Mouse (Mus musculus): Measurements from ENCODE around the gene Il34.

Il34 gene

DNA sequence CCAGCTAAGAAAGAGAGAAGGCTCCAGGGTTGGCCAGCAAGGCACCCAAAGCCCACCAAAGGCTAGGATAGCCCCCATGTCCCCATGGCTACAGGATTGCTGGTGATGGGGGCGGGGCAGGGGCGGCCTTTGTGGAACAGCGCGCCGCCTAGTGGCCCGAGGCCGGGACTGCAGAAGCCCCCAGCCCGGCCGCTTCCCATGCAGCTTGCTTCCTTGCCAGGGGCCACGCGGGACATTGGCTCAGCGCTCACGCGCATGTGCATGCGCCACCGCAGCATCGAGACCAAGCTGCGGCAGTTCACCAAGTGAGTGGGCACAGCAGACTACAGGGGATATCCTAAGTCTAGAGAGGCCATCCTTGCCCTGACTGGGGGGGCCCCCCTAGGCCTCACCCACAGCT is 78.8 kb downstream of the Il34 start:
- DNase-seq, result peak; percentile 76

DNA sequence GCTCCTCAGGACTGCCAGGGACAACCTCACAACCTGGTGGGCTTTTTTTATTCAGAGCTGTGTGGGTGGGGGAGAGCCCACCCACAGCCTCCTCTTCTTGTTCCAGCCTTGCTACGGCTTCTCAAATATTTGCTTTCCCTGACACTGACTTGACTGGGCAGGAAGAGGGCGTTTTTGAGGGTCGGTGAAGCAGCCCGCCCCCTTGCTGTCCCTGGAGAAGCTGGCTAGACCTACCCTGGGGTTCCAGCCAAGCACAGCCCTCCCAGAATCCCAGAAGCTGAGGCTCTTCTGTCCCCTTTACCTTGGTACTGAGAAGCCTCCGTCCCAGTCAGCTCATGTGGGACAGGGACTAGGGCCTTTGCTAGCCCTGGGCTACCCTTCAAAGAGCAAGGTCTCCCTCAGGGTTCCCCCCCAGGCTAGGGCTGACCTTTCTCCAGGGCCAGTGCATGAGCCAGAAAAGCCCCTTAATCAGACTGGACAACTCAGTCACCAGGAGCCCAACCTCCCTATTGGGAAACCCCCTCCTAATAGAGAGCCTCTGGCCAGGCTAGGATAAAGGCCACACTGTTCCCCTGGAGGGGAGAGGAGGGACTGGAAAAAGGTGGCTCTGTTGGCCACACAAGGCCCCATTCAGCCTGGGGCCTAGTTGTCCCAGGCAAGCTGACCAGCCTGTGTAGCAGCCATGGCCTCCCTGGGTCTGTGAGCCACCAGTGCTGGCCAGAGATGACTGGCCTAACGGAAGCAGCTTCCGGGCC is 80.5 kb downstream of the Il34 start:
- DNase-seq, result no peak

DNA sequence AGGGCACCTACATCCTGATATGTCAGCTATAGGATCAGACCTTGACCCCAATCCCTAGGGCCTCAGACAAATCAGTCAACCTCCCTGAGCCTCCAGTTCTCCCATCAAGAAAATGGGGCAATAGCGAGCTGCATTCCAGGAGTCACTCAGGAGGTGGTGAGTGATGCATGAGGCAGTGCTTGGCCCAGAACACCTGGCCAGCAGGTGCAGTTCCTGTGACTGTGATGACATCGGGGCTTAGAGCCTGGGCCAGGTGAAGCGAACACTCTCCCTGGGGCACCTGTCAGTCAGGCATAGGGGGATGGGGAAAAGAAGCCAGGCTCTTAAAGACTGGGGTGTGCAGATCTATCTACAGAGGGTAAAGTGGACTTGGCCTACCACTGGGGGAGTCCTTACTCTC is 81.2 kb downstream of the Il34 start:
- DNase-seq, result no peak

DNA sequence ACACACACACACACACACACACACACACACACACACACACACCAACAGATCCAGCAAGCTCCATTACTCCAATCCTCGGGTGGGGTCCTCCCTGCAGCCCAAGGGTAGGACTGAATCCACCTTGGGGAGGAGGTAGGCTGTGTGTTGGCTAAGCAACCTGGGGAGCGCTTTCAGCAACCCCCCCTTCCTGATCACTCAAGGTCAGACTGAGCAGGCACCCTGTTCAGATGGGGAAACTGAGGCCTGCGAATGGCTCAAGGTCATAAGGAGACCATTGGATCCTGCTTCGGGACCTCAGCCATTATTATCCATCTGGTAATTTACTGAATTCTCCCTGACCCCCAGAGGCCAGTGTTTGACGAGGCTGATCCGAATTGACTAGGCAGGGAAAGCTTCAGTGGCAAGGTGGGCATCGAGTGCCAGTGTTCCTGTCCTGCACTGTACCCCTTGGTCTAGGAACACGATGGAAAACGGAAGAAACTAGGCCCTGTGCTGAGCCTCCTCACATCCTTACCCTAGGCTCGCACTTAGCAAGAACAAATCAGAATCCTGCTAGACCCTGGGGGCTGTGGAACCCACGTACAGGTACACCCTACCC is 83.2 kb downstream of the Il34 start:
- DNase-seq, result no peak

DNA sequence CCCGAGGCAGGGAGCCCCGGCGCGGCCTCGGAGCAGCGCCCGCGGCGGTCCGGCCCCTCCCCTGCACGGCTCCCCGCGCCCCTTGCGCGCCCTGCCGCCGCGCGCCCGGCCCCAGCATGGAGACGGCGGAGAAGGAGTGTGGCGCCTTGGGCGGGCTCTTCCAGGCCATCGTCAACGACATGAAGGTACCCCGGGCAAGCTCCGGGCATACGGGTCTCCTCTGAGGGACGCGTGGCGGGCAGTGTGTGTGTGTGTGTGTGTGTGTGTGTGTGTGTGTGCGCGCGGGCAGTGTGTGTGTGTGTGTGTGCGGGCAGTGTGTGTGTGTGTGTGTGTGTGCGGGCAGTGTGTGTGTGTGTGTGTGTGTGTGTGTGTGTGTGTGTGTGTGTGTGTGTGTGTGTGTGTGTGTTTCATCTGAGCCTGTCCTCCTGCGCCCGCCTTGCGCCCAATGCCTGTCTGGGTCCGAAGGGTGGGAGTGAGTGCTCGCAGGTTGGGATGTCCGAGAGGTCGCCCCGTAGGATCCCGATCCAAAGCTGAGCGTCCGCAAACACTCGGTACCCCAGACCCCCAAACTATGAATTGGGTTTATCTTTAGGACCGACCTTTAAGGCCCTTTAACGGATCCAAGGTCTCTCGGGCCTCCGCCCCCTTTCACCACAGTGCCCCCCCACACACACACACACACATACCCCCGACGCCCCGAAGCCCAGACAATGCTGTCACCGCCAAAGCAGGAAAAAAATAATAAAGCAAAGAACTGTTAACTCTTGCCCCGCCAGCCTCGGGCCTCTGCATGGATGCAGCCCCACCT is 83.9 kb downstream of the Il34 start:
- DNase-seq, result peak; percentile 47

DNA sequence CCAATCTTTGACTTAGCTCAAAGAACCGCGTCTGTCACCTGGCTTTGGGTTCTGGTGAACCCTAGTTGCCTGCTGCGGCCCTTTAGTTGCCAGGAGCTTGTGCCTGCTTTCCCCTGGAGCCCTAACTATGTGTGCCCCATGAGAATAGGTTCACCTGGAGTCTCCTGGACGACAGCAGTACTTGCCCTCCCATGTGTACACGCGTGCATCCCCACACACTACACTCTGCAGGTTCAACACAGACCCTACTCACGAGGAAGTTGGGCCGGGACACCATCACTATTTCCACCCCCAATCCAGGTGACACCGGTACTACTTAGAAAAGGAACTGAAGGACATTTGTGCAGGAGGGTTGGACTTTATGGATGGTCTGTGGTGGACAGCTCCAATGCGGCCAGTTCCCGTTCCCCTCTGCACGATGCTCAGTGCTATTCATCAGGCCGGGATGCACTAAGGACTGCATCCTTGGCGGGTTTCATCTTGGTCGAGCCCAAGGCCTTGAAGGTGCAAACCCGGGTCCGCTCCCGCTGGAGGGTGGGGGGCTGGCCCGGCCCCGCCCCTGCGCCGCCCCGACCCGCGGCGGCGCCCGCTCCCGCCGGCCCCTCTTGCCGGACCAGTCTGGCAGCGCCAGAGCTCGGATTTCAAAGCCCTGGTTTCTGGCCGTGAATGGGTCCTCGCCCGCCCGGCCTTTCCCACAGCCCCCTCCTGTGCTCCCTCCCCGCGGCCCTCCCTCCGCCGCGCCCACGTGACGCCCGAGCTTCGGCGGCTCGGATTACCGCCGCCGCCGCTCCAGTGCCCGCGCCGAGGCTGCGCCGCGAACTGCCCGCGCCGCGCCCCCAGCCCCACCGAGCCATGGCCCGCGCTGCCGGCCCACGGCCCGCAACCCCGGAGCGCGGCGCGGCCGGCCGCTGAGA is 84.8 kb downstream of the Il34 start, which contains the start of gene Mtss1l:
Gene Mtss1l, plus strand, starts transcription at position 792 of the 914 bp plus-strand sequence.
- peak; percentile 40 for DNase-seq

DNA sequence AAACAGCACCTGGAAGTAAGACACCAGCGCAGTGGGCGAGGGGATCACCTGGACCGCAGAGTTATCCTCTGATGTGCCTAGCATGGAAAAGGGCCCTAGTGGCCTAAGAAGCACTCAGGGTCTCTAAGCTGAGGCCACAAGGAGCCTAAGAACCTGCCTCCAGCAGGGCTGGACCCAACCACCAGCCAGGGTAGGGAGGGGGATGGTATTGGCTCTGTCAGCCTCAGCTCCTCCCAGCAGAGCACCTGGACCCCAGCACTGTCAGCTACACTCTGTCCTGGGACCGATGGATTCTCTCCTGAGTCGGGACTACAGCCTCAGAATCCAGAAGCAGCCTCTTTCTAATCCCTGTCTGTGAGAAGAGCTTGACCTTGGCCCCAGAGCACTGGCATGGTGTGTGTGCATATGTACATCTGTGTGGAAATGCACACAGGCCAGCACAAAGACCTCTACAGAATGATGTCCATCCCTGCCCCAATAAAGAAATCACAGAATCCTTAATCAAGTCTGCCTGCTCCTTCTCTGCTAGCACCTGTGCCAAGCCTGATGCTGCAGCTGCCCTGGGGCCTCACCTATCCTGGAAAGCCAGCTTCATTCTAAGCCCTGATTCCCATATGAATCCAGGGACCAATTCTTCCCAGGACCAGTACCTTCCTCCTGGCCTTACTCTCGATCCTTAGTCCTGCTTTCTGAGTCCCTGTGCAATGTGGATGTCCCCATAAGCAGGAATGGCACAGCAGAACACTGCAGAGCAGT is 85.6 kb downstream of the Il34 start:
- DNase-seq, result no peak

DNA sequence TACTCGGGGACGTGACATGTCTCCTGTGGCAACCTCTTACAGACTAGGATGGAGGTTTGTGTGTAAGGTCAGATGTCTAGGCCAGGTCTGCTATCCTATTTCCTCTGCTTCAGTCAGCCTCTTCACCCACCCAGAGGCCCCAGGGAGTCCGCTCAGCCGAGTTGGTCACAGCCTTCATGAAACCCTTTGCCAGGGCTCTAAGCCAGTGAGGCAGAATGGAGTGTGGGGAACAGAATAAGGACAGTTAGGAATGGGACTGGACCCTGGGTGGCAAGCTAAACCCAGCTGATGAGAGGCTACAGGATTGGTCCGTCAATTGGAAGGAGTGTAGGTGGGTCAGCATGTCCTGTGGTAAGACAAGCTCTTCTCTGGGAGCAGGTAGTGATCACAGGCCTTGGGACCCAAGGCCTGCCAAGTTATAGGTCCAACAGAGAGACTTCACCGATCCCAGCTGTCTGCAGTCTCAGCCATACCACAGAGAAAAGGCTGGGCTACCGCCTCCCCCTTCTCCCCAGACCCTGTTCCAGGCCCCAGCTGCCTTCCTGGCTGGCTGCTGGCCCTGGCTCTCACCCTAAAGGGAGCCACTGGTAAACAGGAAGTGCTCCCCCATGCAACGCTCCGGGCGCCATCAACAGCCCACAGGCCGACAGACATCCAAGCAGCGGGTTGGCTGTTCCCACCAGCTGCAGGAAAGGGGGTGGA is 86.6 kb downstream of the Il34 start:
- peak; percentile 37 for DNase-seq

DNA sequence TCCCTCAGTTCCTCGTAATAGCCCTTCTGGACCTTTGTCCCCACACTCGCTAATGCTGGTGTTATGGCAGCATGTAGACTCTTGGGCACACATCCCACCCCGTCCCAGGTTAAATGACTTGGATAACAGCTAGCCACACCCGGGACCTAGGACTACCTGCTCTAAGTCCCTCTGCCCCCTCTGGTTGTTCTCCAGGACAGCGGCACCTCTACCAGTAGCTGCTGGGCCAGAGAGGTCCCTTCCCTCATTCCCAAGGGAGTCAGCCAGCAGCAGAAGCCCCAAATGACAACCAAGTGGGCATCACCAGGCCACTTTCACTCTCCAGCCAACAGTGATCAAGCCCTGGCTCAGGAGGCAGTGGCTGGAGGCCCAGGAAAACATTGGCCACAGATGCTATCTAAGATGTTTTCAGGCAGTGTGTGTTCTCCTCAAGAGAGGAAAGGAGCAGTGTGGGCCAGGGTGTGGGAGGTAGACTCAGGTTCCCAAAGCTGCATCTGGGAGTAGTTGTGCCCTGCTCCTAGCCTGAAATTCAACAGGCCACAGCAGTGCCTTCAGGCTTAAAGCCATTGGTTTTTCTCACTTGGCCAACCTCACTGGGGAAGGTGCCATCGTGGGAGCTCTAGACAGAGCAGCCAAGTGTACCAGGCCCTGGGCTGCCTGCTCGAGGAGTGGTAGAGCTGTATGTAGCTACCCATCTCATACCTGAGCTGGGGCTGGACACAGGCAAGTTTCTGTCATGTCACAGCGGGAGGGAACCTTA is 87.3 kb downstream of the Il34 start:
- DNase-seq, result no peak

DNA sequence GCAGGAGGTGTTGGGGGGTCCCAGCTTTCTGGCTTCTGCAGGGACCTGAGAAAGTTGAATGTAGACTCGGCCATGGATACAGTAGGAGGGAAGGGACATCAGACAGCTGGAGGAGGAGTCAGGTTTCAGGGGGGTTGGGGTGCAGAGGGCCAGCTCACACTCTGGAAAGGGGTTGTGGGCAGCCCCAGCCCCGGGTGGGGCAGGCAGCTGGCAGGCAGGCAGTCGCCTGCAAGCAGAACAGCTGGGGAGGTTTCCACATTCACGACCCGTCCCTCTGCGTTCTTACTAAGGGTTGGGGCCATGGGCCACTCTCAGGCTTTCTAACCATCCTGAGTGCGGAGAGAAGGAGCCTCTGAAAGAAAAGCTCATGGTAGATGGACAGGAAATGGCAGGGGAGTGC is 88.6 kb downstream of the Il34 start:
- DNase-seq, result no peak

DNA sequence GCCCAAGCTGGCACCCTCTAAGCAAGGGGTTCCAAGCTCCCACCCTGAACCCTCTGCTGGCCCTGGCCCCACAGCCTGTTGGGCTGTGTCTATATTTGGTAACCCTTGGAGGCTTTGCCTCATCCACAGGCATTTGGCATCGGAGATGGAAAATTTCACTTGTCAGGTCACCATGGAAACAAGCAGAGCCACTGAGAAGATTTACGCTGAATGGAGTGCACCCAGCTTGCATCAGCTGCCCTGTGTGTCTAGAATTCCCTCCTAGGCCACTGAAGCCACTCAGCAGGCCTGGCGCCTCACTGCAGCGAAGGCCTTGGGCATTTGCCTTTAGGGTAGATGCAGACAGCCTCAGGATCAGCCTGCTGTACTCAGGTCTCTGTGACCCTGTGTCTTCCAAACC is 89.6 kb downstream of the Il34 start:
- no peak for DNase-seq

DNA sequence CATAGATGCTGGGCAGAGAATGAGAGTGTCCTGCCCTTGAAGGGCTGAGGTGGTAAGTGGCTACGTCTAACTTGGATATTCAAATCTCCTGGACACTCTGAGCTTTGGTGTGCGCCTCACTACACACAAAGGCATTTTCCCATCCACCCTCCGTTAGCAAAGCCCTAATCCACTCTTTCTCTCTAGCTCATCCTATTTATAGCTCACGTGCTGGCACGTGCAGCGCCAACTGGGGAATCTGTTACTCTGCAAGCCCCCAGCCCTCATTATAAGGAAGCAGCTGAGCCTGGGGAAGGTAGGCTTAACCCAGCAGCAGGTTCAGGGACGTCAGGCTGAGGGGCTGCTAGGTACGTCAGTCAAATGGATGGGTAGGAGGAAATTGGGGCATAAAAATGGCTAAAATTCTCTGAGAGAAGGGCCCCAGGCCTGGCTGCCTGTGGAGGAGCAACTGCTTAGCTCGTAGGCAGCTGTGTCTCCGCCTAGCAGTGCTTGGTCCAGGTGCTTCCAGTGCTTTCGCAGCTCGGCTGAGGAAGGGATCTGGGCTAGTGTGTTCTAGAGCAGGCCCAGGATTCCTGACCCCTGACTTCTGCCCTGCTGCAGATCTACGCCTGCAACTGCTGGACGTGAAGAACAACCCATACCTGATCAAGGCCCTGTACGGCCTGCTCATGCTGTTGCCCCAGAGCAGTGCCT is 90.8 kb downstream of the Il34 start:
- DNase-seq, result no peak

DNA sequence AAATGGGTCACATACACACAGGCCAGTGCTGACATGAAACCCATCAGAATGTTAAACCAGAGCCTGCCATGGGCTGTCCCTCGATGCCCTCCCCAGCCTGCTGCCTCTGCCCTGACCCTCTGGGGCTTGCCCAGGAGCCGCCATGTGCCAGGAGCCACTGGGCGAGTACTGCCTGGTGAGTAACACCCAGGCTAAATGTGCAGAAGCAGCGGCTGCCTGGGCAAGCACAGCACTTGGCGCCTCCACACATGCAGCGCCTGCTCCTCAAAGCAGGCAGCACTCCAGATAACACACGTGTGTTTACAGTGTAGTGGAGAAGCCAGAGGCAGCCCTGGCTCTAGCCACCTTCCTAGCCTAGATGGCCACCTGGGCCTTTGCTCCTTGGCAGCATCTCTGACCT is 92.7 kb downstream of the Il34 start:
- no peak for DNase-seq

DNA sequence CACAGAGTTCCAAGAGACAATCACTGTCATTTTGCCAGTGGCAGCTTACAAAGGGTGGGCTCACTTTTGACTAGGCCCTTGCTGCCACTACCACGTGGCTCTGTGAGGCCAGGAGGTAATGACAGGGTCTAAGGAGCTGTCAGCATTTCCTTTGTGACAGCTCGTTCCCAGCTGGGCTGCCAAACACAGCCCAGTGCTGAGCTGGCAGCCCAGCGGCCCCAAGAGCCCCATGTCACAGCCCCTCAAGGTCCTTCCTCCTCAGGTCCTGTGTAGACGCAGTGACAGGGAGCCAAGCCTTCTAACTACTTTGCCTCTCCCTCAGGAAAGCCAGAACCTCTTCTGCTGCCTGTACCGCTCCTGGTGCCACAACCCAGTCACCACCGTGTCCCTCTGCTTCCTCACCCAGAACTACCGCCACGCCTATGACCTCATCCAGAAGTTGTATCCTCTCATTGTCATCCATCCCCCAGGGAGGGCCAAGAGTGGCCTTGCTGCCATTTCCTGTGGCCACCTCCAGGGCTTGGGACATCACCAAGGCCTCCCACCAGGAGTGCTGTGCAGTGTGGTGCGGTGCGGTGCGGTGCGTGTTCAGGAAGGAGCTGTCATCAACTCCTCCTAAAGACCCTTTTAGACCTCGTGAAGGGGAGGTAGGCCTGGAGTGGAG is 94.3 kb downstream of the Il34 start:
- DNase-seq, result no peak

DNA sequence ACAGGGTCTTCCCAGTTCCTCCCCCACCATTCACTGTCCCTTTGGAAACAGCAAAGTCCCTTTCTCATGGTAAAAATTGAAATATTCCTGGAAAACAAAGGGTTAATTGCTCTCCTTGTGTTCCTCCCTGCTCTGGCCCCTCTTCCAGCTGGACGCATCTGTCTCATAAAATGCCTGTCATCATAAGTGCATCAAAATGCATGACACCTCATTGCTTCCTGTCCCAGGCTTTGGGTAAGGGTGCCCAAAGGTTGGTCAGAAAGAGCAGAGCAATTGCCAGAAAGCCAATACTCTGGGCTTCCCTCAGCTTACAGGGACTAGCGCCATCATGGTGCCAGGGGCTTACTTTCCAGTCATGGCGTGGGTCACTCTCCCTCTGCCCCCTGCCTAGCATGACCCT is 95.1 kb downstream of the Il34 start:
- DNase-seq, result no peak

DNA sequence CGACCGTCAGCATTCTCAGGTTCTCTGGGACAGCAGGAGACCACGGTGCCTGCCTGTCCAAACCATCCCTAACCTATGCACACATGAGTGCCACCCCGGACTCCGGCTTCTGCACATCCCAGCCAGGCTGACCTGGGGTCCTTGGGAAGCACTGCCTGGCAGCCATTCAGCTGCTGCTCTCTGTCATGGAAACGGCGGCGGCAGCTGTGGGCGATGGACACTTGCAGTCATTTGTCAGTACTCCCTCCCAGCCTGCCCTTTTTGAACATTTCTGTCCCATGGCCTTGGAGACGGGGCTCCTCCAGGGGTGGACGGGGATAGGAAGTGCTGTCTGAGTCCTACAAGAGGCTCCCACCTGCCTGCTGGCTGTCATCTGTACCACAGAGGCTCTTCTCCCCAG is 97.3 kb downstream of the Il34 start:
- DNase-seq, result no peak

DNA sequence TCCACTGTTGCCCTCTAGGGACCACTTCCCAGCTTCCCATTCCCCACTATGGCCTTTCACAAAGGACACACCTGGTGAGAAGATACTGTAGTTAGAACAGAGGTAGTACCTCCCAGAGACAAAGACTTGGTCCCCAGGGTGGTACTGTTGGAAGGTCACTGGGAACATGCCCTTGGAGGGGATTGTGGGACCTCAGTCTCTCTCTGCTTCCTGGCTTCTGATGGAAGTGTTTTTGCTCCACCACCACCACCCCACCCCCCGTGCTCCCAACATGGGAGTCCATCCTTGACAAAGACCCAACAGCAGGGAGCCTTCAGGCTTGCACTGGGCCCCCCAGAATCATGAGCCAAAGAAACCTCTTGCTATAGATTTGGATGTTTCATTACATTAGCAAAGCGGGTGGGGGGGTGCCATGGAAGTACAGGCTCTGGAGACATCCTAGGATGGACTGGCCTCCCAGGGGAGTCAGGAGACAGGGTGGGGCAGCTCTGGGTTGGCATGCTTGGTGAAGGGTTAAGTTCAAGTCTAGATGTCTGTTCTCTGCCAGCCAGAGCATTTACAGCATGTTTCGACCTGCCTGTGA is 99.3 kb downstream of the Il34 start:
- no peak for DNase-seq

DNA sequence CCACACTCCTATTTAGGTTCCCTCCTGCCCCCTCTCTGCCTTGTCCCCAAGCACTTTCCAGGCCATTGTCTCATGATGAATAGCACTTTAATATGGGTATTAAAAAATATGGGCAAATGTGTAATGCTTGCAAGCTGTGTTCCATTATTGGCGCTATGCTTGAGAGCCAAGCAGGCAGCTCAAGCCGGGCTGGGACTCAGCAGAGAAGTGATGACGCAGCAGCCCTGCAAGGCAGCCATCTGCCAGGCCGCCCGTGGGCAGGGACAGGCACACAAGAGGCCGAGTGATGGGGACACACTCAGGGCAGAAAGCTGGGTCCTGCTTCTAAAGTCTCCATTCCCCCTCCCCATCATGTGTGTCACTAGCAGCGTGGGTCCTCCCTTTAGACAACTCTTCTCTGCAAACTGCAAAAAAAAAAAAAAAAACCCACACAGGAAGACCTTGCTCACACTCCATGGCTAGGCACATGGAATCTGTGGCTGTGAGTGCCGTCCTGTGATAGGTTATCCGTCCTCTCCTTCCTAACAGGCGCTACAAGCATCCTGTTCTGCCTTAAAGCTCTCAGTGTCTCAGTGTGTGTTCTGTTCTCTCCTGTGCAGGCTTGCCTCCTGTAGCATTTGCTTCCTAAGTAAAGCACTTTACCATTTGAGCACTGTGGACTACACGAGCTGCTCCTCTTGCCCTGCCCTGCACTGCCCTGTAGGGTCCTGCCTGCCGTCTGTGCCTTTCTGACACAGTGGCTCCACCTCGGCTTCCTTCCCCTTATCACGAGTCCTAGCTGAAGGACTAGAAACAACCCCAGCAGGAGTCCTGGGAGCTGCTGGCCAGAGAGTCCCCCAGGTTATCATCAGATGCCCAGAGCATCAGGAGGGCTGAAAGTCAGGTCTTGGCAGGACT is 100.1 kb downstream of the Il34 start:
- no peak for DNase-seq

Data from thymus, postnatal 14 days (tissue).